Mouse (Mus musculus): ENCODE measurements around the gene Fam180a. TPM values are rescaled to one million over a fixed set of nuclear protein-coding genes. Genes with fewer than 3 reads are reported as not detected.

The Fam180a gene
- polyA plus RNA-seq, 1 experiment, result not detected

DNA sequence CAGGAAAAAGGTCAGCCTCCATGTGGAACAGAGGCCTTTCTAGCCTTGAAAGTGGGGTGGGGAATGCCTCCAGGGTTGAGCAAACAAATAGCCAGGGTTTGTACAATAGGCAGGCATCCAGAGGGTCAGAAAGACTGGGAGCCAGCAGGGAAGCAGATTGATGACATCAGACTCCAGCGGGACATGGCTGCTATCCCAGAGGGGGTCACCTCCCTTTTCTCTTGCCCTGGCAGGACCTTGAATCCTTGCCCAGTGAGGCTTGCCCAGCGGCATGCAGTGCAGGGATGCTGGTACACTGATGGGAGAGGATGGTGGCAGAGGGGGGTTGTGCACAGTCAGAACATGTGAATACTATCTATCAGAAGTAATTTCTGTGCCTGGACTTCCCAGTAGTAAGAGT, 28.9 kb downstream of the Fam180a start:
- Histone ChIP-seq H3K4me3 (ENCODE audit: insufficient read depth, low read length) (no peak overlapping the region), H3K27ac (ENCODE audit: insufficient read depth, low read depth, low read length) (no peak overlapping the region), H3K4me1 (ENCODE audit: control insufficient read depth, insufficient read depth, low read length) (peaks cover 6% of the 10 kb centered on the region)
- TF ChIP-seq CTCF (IDR thresholded peaks at IDR 0.05; ENCODE audit: low read depth, low read length) (no peak), POLR2A (IDR thresholded peaks at IDR 0.05; ENCODE audit: borderline replicate concordance, low read depth, low read length) (no peak)

DNA sequence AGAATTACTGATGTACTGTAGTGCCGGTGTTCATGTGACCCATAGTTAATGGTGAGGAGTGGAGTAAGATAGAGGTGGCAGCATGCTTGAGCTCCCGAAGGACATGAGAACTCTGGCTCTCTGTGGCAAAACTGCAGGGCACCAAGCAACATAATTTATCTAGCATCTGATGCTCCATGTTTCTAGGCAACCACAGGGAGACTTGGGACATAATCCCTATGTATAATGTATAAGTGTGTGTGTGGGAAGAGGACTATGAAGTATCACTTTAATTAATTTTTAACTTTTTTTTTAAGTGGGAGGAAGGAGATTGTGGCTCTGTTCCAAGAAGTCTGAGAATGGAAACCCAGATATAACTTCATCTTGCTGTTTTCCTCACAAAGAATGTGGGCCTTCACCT, 31.0 kb downstream of the Fam180a start:
- Histone ChIP-seq H3K27ac (ENCODE audit: insufficient read depth, low read depth, low read length) (no peak overlapping the region), H3K4me3 (ENCODE audit: insufficient read depth, low read length) (no peak overlapping the region), H3K4me1 (ENCODE audit: control insufficient read depth, insufficient read depth, low read length) (peaks cover 6% of the 10 kb centered on the region)
- TF ChIP-seq CTCF (IDR thresholded peaks at IDR 0.05; ENCODE audit: low read depth, low read length), result no peak

DNA sequence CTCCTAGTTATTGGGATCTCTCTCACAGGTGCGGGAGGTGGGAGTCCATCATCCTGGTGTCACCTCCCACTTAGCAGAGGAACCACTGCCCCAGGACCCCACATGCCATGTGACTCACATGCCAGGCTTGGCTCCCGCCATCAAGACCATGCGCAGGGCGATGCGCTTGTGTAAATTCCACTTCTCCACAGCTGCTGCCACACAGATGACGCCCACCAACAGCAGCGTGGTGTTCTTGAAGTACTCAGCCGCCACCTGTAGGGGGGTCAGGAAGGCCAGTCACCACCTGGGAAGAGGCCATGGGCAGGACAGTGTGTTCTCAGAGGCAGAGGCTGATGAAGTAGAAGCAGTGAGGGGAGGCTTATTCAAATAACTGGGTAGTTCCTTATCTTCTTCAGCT, 36.3 kb downstream of the Fam180a start:
- Histone ChIP-seq H3K4me3 (ENCODE audit: insufficient read depth, low read length) (no peak overlapping the region), H3K4me1 (ENCODE audit: control insufficient read depth, insufficient read depth, low read length) (no peaks in the 10 kb centered on the region), H3K27ac (ENCODE audit: insufficient read depth, low read depth, low read length) (no peak overlapping the region)
- TF ChIP-seq CTCF (IDR thresholded peaks at IDR 0.05; ENCODE audit: low read depth, low read length), result no peak
- TF ChIP-seq POLR2A (IDR thresholded peaks at IDR 0.05; ENCODE audit: borderline replicate concordance, low read depth, low read length), result no peak

DNA sequence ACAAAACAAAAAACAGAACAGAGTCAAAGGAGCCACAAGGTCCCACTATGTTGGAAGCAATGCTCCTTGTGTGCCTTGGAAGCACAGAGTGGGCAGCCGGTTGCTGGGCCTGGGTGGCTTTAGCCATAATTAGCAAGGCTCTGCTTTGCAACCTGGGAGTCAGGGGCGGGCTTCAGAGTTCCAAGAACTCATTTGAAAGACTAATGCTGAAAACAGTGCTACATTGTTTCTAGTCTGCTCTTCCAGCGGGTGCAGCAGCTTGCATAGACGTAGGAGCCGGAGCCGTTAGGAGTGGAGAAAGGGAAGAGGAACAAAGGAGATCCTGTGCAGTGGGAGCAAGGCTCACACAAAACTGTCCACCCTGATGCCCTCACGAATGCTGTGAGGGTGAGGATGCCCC, 37.0 kb downstream of the Fam180a start:
- no peak overlapping the region for H3K27ac ChIP-seq (ENCODE audit: insufficient read depth, low read depth, low read length)
- TF ChIP-seq POLR2A (IDR thresholded peaks at IDR 0.05; ENCODE audit: borderline replicate concordance, low read depth, low read length) (no peak), CTCF (IDR thresholded peaks at IDR 0.05; ENCODE audit: low read depth, low read length) (no peak)
- no peak overlapping the region for H3K4me3 ChIP-seq (ENCODE audit: insufficient read depth, low read length)
- H3K4me1 ChIP-seq (ENCODE audit: control insufficient read depth, insufficient read depth, low read length), result no peaks in the 10 kb centered on the region

DNA sequence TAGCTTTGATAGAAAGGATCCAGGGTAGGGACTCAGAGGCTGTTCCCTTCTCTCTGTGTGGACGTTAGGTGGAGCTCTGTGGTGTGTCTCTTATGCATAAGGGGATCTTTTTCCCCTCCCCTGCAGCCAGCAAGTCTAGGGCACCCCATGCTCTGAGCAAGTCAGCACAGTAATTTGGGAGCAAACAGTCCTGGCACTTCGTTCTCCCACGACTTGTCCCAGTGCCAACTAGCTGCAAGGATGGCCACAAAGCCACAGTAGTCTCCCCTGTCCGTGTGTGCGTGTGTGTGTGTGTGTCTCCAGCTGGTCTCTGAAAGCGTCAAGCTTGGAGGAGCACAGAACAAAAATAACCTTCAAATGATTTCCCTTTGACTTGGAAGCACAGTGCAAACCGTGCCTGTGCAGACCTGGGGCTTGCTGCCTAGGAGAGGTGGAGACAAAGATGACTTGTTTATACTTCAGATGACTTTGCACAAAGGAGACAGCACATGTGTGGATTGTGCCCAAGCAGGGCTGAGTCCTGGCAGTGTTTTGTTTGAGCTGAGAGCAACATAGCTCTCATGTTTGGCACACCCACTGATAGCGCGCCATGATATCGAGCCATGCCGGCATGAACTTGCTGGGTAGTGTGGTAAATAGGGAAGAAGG, 37.7 kb downstream of the Fam180a start:
- TF ChIP-seq POLR2A (IDR thresholded peaks at IDR 0.05; ENCODE audit: borderline replicate concordance, low read depth, low read length) (no peak), CTCF (IDR thresholded peaks at IDR 0.05; ENCODE audit: low read depth, low read length) (no peak)
- Histone ChIP-seq H3K4me1 (ENCODE audit: control insufficient read depth, insufficient read depth, low read length) (no peaks in the 10 kb centered on the region), H3K4me3 (ENCODE audit: insufficient read depth, low read length) (no peak overlapping the region), H3K27ac (ENCODE audit: insufficient read depth, low read depth, low read length) (no peak overlapping the region)

DNA sequence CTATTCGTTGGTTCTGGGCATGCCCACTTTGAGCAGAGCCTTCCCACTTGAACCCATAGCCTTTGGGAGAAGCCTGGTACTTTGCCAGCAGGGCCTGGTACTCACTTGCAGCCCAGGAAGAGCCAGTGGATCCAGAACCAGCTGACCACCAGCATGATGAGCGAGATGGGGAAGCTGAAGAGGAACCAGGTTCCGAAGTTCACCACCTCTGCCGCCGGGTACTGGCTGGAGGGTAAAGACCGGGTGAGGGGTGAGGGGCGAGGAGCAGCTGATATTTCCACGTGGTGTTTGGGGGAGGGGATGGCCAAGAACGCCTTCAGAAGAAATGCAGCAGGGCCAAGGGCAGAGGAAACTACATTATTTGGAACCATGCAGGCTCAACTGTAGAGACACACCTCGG, 46.6 kb downstream of the Fam180a start:
- Histone ChIP-seq H3K4me1 (ENCODE audit: control insufficient read depth, insufficient read depth, low read length) (no peaks in the 10 kb centered on the region), H3K4me3 (ENCODE audit: insufficient read depth, low read length) (no peak overlapping the region), H3K27ac (ENCODE audit: insufficient read depth, low read depth, low read length) (no peak overlapping the region)
- TF ChIP-seq CTCF (IDR thresholded peaks at IDR 0.05; ENCODE audit: low read depth, low read length) (no peak), POLR2A (IDR thresholded peaks at IDR 0.05; ENCODE audit: borderline replicate concordance, low read depth, low read length) (no peak)

DNA sequence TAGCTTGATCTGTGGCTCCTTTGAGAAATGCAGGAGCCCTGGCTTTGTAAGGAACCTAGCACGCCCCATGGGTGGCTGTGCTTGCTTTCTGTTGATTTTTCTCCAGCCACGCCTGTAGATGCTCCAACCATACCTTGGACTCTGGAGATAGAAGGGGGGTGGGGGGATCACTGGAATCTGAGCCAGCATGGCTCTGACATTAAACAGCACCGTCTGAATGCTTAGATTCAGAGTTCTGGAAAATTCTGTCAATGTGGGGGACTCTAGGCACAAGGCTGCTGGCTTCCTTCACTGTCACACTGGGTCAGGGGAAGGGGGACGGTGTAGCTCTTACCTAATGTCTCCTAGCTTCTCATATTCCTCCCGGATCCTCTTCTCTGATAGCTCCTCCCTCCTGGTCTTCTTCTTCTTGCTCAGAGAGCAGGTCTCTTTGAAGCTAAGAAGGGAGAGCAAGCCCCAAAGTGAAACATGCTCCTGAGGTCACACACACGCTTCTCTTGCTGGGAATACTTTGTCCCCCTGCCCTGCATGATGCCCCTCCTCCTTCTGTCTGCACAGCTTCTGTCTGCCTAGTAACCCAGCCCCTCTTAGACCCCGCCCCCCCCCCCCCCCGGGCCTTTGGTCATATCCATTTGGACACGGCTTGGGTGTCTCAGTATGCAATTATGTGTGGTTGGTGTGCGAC, 47.9 kb downstream of the Fam180a start:
- H3K4me3 ChIP-seq (ENCODE audit: insufficient read depth, low read length), result no peak overlapping the region

DNA sequence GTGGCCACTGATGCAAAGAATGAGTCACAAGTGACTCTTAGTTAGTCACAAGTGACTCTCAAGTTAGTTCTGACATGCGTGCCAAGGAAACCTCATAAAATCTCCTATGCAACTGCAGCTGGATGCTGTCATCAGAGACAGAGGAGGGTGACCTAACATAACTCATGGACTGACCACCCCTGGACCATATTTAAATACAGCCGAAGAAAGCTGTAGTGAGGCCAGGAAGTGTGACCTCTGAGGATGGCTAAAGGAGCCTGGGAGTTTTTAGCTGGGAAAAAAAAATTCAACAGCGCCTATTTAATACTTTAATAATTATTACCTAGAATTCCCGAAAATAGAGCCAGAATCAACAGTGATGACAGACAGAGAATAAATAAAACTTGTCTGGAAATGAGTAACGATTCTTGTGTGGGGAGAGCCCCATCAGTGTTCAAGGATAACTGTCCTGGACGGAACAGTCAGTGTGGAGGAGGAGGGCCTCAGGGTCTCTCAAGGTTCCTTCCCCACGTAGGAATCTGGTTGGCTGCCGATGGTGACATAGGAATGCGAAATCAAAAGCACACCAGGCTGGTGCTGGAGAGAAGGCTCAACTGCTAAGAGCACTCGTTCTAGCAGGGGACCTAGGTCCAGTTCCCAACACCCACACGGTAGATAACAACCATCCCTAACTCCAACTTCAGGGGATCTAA, 52.4 kb downstream of the Fam180a start:
- Histone ChIP-seq H3K27ac (ENCODE audit: insufficient read depth, low read depth, low read length) (no peak overlapping the region), H3K4me1 (ENCODE audit: control insufficient read depth, insufficient read depth, low read length) (no peaks in the 10 kb centered on the region), H3K4me3 (ENCODE audit: insufficient read depth, low read length) (no peak overlapping the region)
- TF ChIP-seq CTCF (IDR thresholded peaks at IDR 0.05; ENCODE audit: low read depth, low read length), result no peak
- no peak for TF ChIP-seq POLR2A (IDR thresholded peaks at IDR 0.05; ENCODE audit: borderline replicate concordance, low read depth, low read length)

More for the DNA sequence above, 47.9 kb downstream of the Fam180a start:
- no peak overlapping the region for H3K27ac ChIP-seq (ENCODE audit: insufficient read depth, low read depth, low read length)
- H3K4me1 ChIP-seq (ENCODE audit: control insufficient read depth, insufficient read depth, low read length), result no peaks in the 10 kb centered on the region
- TF ChIP-seq CTCF (IDR thresholded peaks at IDR 0.05; ENCODE audit: low read depth, low read length) (no peak), POLR2A (IDR thresholded peaks at IDR 0.05; ENCODE audit: borderline replicate concordance, low read depth, low read length) (no peak)

DNA sequence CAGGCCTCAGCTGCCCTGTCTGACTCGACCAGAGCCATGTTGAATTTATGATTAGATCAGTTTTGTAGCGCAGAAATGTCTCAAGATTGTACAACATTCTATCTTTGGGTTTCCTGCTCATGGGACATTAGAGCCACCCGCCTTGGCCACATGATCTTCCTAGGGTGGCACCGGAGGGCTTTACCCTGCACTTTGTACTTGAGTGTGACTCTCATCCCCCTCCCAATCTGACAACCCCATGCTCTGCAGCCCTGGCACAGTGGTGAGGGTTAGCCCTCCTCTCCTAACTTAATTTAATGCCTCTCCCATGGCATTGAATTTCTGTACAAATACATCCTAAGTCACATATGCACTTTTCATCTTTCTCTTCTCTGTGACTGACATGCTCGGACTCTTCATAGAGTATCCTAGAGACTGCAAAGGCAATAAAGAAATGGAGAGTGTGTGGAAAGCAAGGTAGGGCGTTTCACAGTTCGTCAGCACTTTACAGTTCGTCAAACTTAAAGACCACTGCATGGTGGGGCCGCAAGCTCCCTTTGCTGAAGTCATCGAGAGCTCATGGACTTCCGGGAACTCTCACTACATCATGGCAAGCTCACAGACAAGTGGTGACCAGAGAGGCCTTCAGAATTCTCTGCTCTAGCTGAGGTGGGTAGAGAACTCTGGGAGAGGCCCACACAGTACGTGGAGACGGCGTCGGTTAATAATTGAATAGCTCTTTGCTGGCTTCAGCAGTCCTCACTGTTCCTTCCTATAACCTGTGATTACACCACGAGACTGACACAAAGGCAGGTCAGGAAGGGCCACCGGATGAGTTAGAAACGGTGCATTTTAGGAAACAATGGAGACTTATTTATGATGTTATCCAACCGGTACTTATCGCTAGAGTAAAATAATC, 53.8 kb downstream of the Fam180a start:
- Histone ChIP-seq H3K27ac (ENCODE audit: insufficient read depth, low read depth, low read length) (no peak overlapping the region), H3K4me1 (ENCODE audit: control insufficient read depth, insufficient read depth, low read length) (no peaks in the 10 kb centered on the region), H3K4me3 (ENCODE audit: insufficient read depth, low read length) (no peak overlapping the region)
- TF ChIP-seq CTCF (IDR thresholded peaks at IDR 0.05; ENCODE audit: low read depth, low read length), result no peak
- TF ChIP-seq POLR2A (IDR thresholded peaks at IDR 0.05; ENCODE audit: borderline replicate concordance, low read depth, low read length), result no peak
